Mouse (Mus musculus) embryonic facial prominence, embryonic 13.5 days (tissue): ENCODE measurements around the gene Emp3. TPM values are rescaled to one million over a fixed set of nuclear protein-coding genes. Genes with fewer than 3 reads are reported as not detected.
"Not testable (repeated sequence)": the region's sequence is repeated elsewhere in the genome, so short reads cannot be mapped to it uniquely, and the experiment has no call there.

ENCODE experiments used
- ATAC-seq: fragments of 200-750 bp; cut with Nextera tagmentation; 2 replicates; pipeline ENCODE4 v1.8.0; 2017; ENCODE audit warnings: low read depth; ENCODE audit not compliant: insufficient number of reproducible peaks, insufficient read depth, low FRiP score, low TSS enrichment
- H3K27ac ChIP-seq: fragments of 300-500 bp; sonication (generic); 2 replicates; pipeline ENCODE4 v1.5.1; 2015; ENCODE audit warnings: moderate library complexity, mild to moderate bottlenecking, inconsistent platforms
- H3K27me3 ChIP-seq: fragments of 300-500 bp; sonication (generic); 2 replicates; pipeline ENCODE4 v1.6.1; 2015; ENCODE audit warnings: mild to moderate bottlenecking, inconsistent platforms
- H3K36me3 ChIP-seq: fragments of 300-500 bp; sonication (generic); 2 replicates; pipeline ENCODE4 v1.6.1; 2015; ENCODE audit warnings: mild to moderate bottlenecking, inconsistent platforms
- H3K4me1 ChIP-seq: fragments of 300-500 bp; sonication (generic); 2 replicates; pipeline ENCODE4 v1.6.1; 2015; ENCODE audit warnings: inconsistent platforms
- H3K4me2 ChIP-seq: fragments of 300-500 bp; sonication (generic); 2 replicates; pipeline ENCODE4 v1.6.1; 2015; ENCODE audit warnings: moderate library complexity, mild to moderate bottlenecking, inconsistent platforms
- H3K4me3 ChIP-seq: fragments of 300-500 bp; sonication (generic); 2 replicates; pipeline ENCODE4 v1.5.1; 2015; ENCODE audit warnings: mild to moderate bottlenecking, inconsistent platforms
- H3K9ac ChIP-seq: fragments of 300-500 bp; sonication (generic); 2 replicates; pipeline ENCODE4 v1.6.1; 2015; ENCODE audit warnings: mild to moderate bottlenecking, inconsistent platforms
- H3K9me3 ChIP-seq: fragments of 300-500 bp; sonication (generic); 2 replicates; pipeline ENCODE4 v1.6.1; 2016; ENCODE audit warnings: inconsistent platforms
- WGBS: fragments of 180-500 bp; shearing (Covaris S2); methylation state at CpG from one replicate; pipeline ENCODE4 v1.1.7; 2015; ENCODE audit warnings: mixed read lengths; 5-methylcytosine and 5-hydroxymethylcytosine counted together
- polyA plus RNA-seq: library from polyadenylated mRNA; unstranded; fragments of >200 nt; fragmentation: Nextera tagmentation; extraction: Ambion mirVana; gene quantifications from 2 replicates; pipeline ENCODE4 v1.2.1, GENCODE M21; 2015

The Emp3 gene
- polyA plus RNA-seq, result 199 and 213 TPM in 2 replicates

DNA sequence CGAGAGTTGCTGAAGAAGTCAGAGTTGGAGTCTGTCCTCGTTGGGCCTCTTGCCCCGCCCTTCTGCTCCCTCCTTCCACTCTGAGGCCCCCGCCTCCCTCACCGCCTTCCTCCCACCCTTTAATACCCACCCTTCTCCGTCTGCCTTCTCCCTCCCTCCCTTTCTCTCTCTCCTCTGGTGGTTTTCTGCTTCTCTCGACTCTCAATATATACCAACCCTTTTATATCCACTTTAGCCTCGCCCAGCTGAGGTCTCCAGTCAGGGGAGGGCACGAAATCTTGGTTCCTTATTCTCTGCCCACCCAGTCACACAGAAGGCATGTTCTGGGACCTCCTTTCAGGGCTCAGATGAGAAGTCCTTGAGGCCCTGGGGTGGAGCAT, at the start of gene Emp3:
Emp3 (minus strand) TSS at position 163 of the 380 bp plus-strand sequence.
- ATAC-seq, result peak; percentile 22; the same call in 1 of the 2 replicates
- H3K36me3 ChIP-seq, result peaks cover 11% of the 10 kb centered on the region
- H3K9me3 ChIP-seq, result peaks cover 7% of the 10 kb centered on the region; the same call in 1 of the 2 replicates
- WGBS, result 20% methylated on average over 9 of the region's 9 CpGs
- no peaks in the 10 kb centered on the region for H3K27me3 ChIP-seq
- peak within 1 kb of the TSS; percentile 55 for H3K4me3 ChIP-seq
- peak within 1 kb of the TSS; percentile 93 for H3K27ac ChIP-seq
- H3K9ac ChIP-seq, result peak within 1 kb of the TSS; percentile 78
- peak within 1 kb of the TSS; percentile 76 for H3K4me2 ChIP-seq
- peaks cover 70% of the 10 kb centered on the region for H3K4me1 ChIP-seq

DNA sequence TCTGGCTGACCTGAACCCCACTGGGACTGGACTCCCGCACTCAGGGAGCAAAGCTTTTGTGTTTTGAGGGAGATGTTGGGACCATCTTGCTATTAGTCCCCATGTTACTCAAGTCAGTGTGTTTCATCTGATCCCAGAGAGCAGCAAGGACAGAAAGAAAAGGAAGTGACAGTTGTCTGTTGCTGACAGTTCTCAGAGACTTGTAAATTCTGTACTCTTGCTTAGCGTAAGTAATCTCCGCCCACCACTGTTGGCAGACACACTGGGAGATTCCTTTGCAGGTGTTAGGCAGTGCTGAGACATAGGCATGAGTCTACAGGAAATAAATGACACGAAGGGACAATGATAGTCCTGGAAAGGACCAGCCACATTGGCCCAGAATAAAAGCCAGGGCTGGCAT, 35.4 kb upstream of the Emp3 start:
- Histone ChIP-seq H3K27ac (no peak overlapping the region), H3K4me2 (no peak overlapping the region), H3K9me3 (no peaks in the 10 kb centered on the region), H3K36me3 (no peaks in the 10 kb centered on the region), H3K4me1 (no peaks in the 10 kb centered on the region), H3K4me3 (no peak overlapping the region), H3K9ac (no peak overlapping the region), H3K27me3 (no peaks in the 10 kb centered on the region)
- no peak for ATAC-seq
- 67% methylated on average over 4 of the region's 4 CpGs for WGBS

DNA sequence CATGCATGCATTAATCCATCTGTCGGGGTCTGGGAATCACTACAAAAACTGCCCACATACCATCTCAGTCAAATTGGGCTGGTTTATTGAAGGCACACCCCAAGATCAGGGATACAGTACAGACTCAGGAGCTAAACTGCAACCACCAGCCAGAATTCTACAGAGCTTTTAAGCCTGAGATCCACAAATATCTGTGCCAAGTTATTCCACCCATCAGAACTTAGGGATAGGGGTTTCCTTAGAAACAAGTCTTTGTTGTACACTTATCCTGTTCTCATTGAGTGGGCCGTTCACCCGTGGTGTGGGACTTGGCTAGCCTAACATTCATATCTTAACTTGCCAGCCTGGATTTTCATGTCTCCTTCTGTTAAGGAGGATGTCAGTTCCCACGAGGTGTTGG, 27.9 kb upstream of the Emp3 start:
- ATAC-seq, result no peak

DNA sequence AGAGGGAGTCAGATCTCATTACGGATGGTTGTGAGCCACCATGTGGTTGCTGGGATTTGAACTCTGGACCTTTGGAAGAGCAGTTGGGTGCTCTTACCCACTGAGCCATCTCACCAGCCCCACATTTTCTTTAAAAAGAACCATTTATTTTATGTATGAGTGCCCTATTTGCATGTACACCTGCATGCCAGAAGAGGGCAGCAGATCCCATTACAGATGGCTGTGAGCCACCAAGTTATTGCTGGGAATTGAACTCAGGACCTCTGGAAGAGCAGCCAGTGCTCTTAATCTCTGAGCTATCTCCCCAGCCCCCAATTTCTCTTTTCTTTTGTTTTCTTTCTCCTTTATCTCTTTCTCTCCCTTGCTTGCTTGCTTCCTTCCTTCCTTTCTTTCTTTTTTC, 22.1 kb upstream of the Emp3 start:
- H3K27ac ChIP-seq, H3K4me1 ChIP-seq, H3K9ac ChIP-seq, H3K4me2 ChIP-seq, H3K27me3 ChIP-seq, H3K36me3 ChIP-seq, ATAC-seq, H3K9me3 ChIP-seq, H3K4me3 ChIP-seq: not testable (repeated sequence)
- WGBS, result 76% methylated on average over 1 of the region's 1 CpGs

More for the DNA sequence above, 27.9 kb upstream of the Emp3 start:
- WGBS, result 84% methylated on average over 4 of the region's 4 CpGs
- H3K9ac ChIP-seq, result no peak overlapping the region
- no peaks in the 10 kb centered on the region for H3K4me1 ChIP-seq
- no peaks in the 10 kb centered on the region for H3K27me3 ChIP-seq
- no peak overlapping the region for H3K4me3 ChIP-seq
- no peaks in the 10 kb centered on the region for H3K36me3 ChIP-seq
- no peaks in the 10 kb centered on the region for H3K9me3 ChIP-seq
- no peak overlapping the region for H3K27ac ChIP-seq
- no peak overlapping the region for H3K4me2 ChIP-seq

DNA sequence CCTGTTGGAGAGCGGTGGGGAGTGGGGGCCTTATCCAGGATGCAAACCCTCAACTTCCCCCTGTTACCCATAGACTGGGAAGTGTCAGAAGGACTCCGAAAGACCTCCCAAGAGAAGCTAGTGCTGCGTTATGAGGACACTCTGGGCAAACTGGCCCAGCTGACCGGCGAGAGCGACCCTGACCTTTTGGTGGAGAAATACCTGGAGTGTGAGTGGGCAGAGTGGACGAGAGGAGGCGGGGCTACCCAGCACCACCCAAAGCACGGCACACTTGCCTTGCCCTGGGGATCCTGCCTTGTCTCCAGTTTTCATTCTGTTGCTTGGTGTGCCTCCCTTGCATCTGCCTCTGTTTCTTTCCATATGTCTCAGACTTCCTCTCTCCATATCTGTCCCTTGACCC, 20.8 kb upstream of the Emp3 start:
- no peaks in the 10 kb centered on the region for H3K27me3 ChIP-seq
- no peak overlapping the region for H3K27ac ChIP-seq
- H3K36me3 ChIP-seq, result no peaks in the 10 kb centered on the region
- no peak for ATAC-seq
- H3K4me1 ChIP-seq, result 0 out of 2 replicates have a peak, but pooled peaks cover 3% of the 10 kb centered on the region
- no peak overlapping the region for H3K4me3 ChIP-seq
- no peak overlapping the region for H3K4me2 ChIP-seq
- no peaks in the 10 kb centered on the region for H3K9me3 ChIP-seq
- no peak overlapping the region for H3K9ac ChIP-seq
- 85% methylated on average over 9 of the region's 9 CpGs for WGBS

DNA sequence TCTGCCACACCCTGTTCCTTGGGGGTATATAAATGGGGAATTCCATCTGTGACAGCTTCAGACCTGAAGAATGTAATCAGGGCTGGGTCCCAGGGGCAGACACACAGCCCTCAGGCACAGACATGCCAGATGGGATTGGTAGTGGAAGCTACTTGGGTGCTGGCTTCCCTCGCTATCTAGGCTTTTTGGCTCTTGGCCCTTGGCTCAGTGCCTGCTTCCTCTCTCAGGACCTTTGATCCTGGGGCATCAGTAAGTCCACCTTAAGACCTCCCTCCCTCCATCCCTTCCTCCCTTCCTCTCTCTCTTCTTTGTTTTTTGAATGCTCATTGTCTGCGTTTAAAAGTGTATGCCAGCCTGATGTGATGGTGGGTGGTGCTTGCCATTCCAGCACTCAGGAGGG, 18.6 kb upstream of the Emp3 start:
- Histone ChIP-seq H3K27ac (no peak overlapping the region), H3K4me3 (no peak overlapping the region), H3K9me3 (no peaks in the 10 kb centered on the region), H3K4me2 (no peak overlapping the region), H3K9ac (no peak overlapping the region), H3K27me3 (no peaks in the 10 kb centered on the region), H3K36me3 (no peaks in the 10 kb centered on the region), H3K4me1 (0 out of 2 replicates have a peak, but pooled peaks cover 3% of the 10 kb centered on the region)
- 30% methylated on average over 2 of the region's 2 CpGs for WGBS
- ATAC-seq, result no peak

DNA sequence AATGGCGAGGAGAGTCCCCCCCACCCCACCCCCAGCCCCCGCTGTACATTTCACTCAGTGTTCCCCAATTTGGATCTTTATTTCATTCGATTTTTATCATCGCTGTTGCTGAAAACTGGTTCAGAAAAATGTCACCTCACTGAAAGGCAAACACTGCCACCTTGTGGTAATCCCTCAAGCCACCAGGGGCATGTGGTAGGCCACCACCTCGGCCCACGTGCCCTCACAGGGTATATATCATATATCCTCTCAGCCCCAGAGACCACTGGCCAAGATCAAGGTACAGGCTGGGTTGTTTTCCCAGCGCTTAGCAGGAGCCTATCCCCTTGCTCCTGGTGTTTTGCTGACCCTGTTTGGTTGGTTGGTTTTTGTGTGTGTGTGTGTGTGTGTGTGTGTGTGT, 13.9 kb upstream of the Emp3 start:
- Histone ChIP-seq H3K9me3 (peaks cover 11% of the 10 kb centered on the region; the same call in 1 of the 2 replicates), H3K27ac (no peak overlapping the region), H3K9ac (no peak overlapping the region), H3K4me1 (0 out of 2 replicates have a peak, but pooled peaks cover 3% of the 10 kb centered on the region), H3K27me3 (no peaks in the 10 kb centered on the region), H3K4me3 (no peak overlapping the region), H3K4me2 (no peak overlapping the region), H3K36me3 (no peaks in the 10 kb centered on the region)
- 22% methylated on average over 7 of the region's 7 CpGs for WGBS
- ATAC-seq, result no peak

DNA sequence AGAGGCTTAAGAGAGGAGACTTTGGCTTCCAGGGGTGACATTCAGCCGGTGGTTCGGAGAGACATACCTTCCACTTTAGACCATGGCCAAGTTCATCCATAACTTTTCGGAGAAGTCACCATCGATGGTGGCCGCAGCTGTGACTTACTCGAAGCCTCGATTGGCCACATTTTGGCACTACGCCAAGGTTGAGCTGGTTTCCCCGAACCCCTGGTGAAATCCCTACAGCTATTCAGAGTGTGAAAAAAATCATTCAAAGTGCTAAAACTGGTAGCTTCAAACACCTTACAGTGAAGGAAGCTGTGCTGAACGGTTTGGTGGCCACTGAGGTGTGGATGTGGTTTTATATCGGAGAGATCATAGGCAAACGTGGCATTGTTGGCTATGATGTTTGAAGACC, 12.6 kb upstream of the Emp3 start:
- not testable (repeated sequence) for H3K27me3 ChIP-seq, H3K27ac ChIP-seq, H3K4me3 ChIP-seq, H3K4me2 ChIP-seq, ATAC-seq, H3K4me1 ChIP-seq, H3K36me3 ChIP-seq, H3K9ac ChIP-seq
- H3K9me3 ChIP-seq, result peaks cover 11% of the 10 kb centered on the region; the same call in 1 of the 2 replicates
- WGBS, result 92% methylated on average over 12 of the region's 12 CpGs

DNA sequence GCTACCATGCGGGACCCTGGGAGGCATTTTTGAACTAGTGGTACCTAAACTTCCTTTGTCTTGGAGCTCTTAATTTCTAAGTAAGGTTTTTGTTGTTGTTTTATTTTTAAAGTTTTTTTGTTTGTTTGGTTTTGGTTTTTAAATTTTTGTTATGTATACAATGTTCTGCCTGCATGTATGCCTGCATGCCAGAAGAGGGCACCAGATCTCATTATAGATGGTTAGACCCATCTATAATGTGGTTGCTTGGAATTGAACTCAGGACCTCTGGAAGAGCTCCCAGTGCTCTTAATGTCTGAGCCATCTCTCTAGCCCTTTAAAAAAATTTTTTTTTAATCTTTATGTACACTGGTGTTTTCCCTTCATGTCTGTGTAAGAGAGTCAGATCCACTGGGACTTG, 8.5 kb upstream of the Emp3 start:
- Histone ChIP-seq H3K9ac (no peak overlapping the region), H3K9me3 (peaks cover 17% of the 10 kb centered on the region; the same call in 1 of the 2 replicates), H3K27ac (no peak overlapping the region), H3K4me2 (no peak overlapping the region), H3K4me1 (peaks cover 3% of the 10 kb centered on the region; the same call in 1 of the 2 replicates), H3K36me3 (no peaks in the 10 kb centered on the region), H3K4me3 (no peak overlapping the region), H3K27me3 (peaks cover 14% of the 10 kb centered on the region)
- no peak for ATAC-seq
- 82% methylated on average over 1 of the region's 1 CpGs for WGBS

DNA sequence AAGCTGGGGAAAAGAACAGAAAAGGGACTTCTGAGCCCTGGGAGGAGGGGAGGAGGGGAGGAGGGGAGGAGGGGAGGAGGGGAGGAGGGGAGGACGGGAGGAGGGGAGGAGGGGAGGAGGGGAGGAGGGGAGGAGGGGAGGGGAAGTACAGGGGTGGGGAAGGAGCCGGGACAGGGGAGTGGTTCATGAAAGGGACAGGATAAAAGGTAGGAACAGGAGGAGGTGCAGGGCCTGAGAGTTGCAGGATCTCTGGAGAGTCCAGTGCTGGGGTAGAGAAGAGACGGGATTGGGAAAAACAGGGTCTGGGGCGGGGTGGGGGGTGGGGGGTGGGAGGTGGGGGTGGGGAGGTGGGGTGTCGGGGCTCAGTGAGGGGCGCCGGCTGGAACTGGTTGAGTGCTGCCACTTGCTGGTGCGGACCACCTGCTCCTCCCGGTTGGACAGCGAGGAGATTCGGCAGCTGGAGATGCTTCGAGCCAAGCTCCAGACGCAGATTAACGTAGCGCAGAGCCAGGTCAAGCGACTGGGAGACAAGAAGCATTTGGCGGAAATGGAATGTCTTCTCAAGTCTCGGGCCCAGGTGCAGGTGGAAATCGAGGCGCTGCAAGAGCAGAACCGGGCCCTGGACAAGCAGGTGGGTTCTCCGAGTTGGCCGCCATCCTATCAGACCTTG, 7.6 kb upstream of the Emp3 start:
- Histone ChIP-seq H3K27ac (no peak overlapping the region), H3K9me3 (peaks cover 17% of the 10 kb centered on the region; the same call in 1 of the 2 replicates), H3K4me2 (peak overlapping the region; percentile 37), H3K36me3 (no peaks in the 10 kb centered on the region), H3K27me3 (peaks cover 14% of the 10 kb centered on the region), H3K4me1 (peaks cover 12% of the 10 kb centered on the region), H3K4me3 (peak overlapping the region; percentile 22; the same call in 1 of the 2 replicates), H3K9ac (no peak overlapping the region)
- no peak for ATAC-seq
- 11% methylated on average over 20 of the region's 23 CpGs for WGBS

DNA sequence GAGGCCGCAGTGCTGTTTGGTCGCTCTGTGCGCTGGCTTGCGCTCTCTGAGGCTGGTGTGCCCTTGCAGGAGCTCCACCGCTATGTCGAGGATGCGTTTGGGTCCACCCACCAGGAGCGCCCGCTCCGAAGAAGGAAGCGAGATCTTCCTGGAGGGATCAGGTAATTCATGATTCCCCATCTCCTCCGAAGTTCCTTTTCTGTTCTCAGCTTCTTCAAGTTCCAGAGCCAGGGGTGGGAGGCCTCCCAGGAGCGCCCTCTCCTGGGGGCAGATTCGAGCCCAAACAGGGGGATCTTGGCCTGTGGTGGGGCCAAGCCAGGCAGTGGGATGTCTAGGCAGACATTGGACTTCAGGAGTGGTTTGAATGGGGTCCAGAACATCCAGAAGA, 3.2 kb upstream of the Emp3 start:
- 18% methylated on average over 14 of the region's 14 CpGs for WGBS
- no peak for ATAC-seq
- peak overlapping the region; percentile 44 for H3K4me3 ChIP-seq
- peaks cover 7% of the 10 kb centered on the region; the same call in 1 of the 2 replicates for H3K9me3 ChIP-seq
- H3K27ac ChIP-seq, result peak overlapping the region; percentile 93; the same call in 1 of the 2 replicates
- H3K4me1 ChIP-seq, result peaks cover 47% of the 10 kb centered on the region
- H3K36me3 ChIP-seq, result no peaks in the 10 kb centered on the region
- H3K9ac ChIP-seq, result 0 out of 2 replicates have a peak overlapping the region, but pooled peaks have one; percentile 44
- peak overlapping the region; percentile 76 for H3K4me2 ChIP-seq
- H3K27me3 ChIP-seq, result peaks cover 14% of the 10 kb centered on the region

DNA sequence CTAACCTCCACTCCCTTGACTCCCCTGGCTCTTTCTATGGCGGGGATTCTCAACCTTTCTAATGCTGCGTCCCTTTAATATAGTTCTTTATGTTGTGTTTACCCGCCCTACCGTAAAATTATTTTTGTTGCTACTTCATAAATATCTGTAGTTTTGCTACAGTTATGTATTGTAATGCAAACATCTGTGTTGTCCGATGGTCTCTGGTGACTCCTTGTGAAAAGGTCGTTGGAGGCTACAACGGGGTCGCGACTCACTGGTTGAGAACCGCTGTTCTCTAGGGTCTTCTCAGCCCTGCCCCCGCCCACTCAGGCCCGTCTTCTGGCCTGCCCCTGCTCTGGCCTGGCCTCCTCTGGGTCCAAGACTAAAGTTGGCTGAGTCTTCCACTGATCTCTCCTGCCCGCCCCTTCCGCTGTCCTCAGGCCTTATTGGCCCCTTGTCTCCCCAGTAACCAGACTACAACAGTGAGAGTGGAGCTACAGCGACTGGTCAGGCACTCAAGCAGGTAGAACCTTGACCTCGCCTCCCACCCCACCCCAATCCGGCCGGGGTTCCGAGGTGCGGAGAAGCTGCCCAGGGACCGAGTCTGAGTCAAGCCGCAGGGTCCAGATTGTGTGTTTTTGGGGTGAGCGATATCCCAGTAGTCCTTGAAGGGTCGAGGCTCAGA, 2.7 kb upstream of the Emp3 start, which contains the start of gene Ccdc114:
Ccdc114 (plus strand) TSS at position 311 of the 667 bp plus-strand sequence.
- WGBS, result 9% methylated on average over 24 of the region's 24 CpGs
- Histone ChIP-seq H3K4me1 (peaks cover 49% of the 10 kb centered on the region), H3K27ac (peak within 1 kb of the TSS; percentile 93), H3K36me3 (peaks cover 5% of the 10 kb centered on the region), H3K4me3 (peak within 1 kb of the TSS; percentile 44), H3K9me3 (peaks cover 7% of the 10 kb centered on the region; the same call in 1 of the 2 replicates), H3K4me2 (peak within 1 kb of the TSS; percentile 76), H3K27me3 (peaks cover 11% of the 10 kb centered on the region), H3K9ac (peak within 1 kb of the TSS; percentile 49)
- no peak for ATAC-seq
